Mouse (Mus musculus) bone marrow macrophage, adult 2 months (primary cell): ENCODE results near the gene Tubgcp3.

Experiments
- CTCF ChIP-seq: IDR thresholded peaks from 2 replicates; pipeline ENCODE4 v1.5.1; 2012; ENCODE audit warnings: low read depth, mild to moderate bottlenecking, low read length, moderate library complexity
- POLR2A ChIP-seq: IDR thresholded peaks from 2 replicates; pipeline ENCODE4 v1.6.1; 2012; ENCODE audit warnings: mild to moderate bottlenecking, low read depth, low read length, borderline replicate concordance

DNA sequence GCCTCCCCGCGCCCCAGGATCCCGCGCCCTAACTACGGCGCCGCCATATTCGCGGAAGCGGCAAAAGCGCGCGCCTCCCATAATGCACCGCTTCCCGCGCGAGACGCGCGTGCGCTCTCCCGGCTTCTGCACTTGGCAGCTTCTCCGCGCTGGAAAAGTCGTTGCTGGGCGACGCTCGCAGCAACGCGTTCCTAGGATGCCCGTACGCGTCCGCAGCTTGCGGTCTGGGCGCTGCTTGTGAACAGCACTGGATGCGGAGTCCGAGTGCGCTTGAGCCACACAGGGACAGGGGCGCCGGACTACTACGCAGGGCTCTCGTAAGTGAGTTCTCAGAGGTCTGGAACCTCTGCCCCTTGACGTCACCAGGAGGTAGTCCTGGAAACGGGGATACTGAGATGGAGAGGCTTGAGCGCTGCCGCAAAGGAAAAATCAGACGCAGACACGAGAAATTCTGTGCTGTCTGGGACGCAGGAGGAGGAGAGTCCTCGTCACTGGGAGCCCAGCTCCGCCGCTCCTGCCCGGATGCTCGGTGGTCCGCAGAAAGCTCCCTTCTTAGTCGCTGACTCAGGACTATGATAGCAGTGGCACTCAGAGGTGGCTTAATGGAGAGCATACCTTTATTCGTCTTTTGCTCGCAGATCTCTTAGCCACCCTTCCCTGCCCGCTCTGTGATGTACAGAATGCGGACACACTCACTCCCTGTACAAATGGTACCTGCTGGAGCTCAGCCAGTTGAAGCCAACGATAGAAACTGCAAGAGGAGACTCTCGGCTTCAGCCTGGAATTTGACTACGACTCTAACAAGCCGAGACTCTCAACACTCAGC lies at the start of gene Tubgcp3:
- TF ChIP-seq CTCF (no peak), POLR2A (no peak)
